Mouse (Mus musculus) Muller cell, postnatal 12 days (primary cell): ENCODE data around the gene Rara.

Experiments
- DNase-seq: peaks from one replicate; pipeline ENCODE4 v3.0.0-alpha.2; 2015; ENCODE audit errors: inconsistent ontology term

Gene Rara

DNA sequence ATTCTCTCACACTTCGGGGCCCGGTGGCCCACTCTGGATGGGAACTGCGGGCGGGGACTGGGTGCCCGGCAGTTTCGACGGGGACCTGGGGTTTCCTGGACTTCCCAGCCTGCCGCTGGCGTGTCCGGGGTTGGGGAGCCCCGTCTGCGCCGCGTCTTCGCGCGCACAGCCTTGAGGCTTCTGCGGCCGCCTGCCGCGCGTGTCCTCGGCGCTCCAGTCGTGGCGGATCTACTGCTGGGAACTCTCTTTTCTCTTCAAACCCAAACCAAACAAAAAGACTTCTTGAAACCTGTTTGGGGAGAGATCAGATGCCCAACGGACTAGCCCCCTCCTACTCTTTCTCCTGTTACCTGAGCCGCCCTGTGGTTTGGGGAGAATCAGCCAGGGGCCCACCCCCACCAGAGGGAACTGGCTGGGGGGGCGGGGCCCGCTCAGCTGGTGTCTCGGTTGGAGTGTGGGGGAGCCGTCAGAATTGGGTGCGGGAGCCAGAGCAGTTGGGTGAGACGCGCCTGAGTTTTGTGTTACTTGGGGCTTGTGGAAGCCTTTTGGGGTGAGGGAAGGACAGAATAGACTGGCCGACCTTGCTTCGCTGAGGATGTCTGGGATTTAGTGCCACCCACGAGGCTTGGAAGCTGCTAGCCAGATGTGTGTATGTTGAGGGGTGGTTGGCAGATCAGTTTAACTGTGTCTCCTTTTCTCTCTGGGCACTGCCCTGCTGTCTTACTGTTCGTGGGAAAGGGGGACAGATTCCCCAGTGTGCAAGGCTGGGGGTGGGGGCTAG, 10.5 kb downstream of the Rara start:
- no peak for DNase-seq

DNA sequence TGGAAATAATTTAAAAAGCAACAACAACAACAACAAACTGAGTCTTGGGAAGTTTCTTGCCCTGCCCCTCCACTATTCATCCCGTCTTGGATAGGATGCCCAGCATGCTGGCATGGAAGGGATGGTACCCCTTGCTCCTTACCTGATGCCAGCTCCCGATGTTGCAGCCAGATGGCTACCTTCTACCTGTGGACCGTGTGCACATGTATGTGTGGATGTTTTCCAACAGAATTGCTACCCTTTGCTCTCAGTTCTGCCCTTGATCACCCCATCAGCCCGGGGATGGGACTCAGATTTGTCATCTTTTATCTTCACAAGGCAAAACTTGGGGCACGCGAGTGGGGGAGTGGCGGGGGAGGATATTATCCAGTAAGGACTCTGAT, 11.1 kb downstream of the Rara start:
- DNase-seq: no peak

DNA sequence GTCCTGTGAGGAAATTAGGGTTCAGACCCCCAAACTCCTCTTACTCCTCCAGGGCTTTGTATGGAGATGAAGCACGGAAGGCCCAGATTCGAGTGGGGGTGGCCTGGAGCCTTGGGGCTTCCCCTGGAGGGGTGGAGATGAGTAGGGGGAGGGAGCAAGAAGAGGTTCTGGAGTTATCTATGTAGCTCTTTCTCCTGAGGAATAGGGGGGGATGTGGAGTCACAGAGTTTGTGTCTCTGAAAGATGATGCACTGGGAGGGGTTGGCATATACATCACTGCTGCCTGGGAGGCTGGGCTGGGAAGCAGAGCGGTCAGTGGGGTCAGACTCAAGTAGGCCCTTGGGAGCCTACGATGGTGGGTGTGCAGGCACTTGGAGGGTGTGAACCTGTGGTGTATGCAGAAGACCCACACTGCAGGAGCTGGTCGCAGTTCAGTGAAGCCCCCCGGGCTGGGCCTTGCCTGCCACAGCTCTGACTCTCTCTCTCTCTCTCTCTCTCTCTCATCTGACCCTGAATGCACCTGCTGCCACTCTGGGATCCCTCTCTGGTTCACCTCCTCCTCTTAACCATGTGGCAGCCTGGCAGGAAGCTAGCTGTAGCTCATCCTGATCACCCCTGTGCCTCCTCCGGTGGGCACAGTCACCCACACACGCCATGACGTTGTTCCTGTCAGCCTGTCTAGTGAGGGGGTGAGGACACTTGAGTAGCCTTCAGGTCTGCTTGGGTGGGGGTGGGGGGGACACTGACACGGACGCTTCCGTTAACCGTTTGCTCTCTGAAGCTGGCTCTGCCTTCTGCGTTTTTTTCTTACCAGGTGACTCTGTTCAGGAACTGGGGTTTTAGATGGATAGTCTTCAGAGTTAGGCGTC, 11.7 kb downstream of the Rara start:
- no peak for DNase-seq

DNA sequence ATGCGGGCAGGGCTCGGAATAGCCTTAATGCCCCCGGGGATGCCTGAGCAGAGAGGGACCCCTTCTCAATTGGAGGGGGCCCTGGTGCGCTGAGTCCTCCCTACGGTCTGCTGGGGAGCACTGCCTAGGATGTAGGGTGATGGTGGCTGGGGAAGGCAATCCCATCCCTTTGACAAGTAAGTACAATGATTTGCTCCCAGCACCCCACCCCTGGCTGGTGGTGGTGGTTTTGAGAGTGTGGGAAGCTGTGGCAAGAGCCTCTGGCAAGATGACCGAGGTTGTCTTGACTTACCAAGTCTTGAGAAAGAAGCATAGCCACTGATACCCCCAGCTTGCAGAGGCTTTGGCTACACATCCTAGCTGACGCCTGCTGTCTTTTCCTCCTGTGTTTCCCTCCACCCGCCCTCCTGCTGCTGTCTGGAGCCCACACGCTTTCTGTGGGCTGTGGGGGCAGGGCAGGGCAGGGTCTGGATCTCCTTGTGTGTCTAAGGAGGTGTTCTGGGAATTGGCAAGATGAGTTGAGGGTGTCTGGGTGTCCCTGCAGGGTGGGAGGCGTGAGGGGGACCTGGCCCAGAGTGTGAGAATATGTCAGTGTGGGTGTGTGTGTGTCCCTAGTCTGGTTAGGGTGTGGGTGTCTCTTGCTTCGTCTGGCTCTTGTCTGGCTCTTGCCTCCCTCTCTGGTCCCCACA, 12.5 kb downstream of the Rara start:
- DNase-seq: no peak

DNA sequence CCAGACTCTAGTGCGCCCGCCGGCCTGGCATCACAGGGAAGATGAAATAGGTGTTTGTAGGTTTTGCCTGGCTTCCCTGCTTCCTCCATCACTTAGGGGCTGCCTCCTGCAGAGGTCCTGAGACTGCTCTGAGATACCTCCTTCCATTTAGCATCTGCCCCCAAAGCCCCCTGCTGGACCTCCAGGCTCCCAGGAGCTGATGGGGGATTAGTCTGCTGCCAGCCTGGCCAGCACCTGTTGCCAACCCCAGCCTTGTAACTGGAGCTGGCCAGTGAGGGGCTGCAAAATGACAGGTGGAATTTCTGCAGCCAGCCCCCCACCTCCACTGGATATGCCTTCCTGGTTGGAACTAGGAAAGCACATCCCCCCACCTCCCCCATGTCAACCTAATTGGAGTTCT, 13.2 kb downstream of the Rara start:
- DNase-seq: no peak

DNA sequence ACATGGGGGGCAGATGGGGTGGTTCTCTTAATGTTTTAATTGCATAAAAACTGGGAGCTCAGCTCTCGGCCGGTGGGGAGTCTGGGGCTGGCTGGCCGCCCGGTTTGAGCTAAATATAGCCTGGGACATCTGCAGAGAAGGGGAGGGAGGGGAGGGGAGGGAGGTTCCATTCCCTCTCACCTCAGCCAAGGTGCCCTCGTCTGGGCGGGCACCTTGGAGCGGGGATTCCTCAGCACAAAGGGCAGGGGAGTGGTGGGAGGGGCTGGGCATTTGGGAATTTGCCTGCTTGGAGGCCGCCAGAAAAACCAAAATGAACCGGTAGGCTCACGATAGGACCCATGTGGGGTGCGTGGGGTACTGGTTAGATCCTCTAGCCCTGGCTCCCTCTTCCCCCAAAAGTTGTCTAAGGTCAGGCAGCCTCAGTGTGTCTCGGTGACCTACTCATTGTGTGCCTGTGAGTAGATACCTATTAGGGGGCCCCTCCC, 13.8 kb downstream of the Rara start:
- peak; percentile 82 for DNase-seq

DNA sequence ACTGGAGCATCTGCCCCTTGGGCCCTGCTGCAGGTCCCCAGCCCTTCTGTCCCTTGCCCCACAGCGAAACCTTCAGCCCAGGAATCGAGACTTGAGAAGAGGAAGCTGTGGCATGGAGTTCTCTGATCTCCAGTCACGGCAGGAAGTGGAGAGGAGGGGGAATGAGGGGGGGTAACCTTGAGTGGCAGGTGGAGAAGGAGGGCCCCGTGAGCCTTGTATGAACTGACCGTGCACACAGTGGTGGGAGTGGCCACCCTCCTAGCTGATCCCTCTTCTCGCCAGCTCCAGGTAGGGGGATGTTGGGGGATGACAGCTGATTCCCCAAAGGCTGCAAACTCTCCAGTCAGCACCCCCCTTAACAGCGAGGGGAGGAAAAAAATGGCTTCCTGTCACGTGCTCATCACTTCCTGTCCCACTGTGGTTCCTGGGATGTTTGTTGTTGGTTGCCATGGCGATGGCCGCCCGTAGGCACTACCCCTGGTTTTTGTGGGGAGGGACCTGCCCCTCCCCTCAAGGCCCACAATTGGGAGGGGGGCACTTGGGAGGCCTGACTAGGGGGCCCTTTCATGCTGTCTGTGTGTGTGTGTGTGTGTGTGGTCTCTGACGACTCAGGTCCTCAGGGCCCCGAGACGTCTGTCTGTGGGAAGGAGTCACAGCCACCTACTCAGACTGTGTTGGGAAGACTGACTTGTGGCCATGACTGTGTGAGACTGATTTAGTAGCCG, 14.4 kb downstream of the Rara start:
- peak; percentile 90 for DNase-seq

DNA sequence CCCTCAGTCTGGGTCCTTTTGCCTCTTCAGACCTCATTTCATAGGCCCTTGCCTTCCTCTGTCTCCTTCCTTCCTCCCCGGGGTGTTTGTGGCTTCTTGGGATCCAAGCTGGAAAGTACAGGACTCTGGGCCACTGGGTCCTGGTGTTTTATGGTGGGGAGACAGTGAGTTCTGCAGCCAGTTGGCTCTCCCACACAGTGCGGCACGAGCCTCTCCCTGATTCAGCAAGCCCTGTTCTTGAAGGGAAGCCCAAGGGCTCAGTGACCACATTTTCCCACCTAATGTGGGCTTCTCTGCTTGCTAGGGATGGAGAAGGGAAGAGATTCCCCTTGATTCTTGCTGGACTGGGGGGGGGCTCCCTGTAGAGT, 14.9 kb downstream of the Rara start:
- no peak for DNase-seq

DNA sequence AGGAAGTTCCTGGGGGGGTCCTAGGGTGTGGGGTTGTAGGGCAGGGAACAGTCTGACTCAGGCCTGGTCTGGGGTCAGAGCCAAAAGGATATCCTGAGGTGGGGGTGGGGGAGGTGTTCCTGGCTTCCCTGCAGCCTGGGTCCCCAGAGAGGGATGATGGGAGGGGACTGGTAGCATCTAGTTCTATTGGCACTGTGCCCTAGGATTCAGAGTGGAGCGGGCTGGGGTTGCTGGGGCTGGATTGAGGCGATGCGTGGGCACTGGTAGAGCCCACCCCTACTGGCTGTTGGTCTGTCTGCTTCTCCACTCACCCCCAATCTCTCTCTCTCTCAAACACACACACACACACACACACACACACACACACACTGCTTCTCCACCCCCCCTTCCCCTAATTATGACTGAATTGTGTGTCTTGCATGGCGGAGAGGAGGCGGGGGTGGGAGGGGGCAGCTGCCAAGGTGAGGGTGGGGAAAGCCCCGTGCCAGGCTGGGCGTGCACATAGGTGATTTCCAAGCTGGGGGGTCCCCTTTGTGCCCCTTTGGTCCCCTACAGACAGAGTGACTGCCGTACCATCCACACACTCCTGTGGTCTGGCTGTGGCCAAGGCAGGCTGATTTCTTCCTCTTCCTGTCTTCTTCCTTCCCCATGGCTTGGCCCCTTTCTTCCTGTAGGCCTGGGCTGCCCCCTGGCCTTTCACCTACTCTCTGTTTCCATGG, 15.5 kb downstream of the Rara start:
- DNase-seq: peak; percentile 80

DNA sequence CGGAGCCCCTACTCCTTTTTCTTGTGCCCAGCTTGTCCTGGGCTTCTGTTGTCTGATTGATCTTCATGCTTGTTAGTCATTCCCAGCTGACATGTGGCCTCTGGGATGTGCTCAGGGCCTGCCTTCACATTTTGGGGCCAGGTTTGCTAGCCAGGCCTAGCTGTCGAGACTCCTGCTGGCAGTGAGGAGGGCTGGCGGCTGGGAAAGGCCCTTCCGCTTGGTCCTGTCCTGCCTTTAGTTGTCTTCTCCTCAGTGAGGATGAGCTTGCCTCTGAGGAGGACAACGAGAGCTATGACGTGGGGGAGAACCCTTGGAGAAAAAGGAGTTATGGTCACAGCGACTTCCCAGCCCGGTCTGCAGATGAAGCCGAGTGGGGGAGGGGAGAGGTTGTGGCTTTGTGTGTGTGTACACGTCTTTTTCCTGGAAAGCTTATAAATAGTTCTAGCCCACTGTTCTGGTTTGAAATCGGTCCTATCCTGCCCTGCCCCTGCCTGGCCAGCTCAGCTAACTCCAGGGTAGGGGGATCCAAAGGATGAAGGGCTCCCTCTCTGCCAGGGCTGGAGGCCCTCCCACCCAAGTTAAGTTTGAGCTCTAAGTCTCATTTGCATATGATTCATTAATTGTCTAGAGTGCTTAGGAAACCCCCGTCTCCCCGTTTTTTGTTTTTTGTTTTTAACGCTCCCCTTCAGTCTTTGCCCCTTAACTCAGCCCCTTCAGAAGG, 16.3 kb downstream of the Rara start:
- peak; percentile 37 for DNase-seq

DNA sequence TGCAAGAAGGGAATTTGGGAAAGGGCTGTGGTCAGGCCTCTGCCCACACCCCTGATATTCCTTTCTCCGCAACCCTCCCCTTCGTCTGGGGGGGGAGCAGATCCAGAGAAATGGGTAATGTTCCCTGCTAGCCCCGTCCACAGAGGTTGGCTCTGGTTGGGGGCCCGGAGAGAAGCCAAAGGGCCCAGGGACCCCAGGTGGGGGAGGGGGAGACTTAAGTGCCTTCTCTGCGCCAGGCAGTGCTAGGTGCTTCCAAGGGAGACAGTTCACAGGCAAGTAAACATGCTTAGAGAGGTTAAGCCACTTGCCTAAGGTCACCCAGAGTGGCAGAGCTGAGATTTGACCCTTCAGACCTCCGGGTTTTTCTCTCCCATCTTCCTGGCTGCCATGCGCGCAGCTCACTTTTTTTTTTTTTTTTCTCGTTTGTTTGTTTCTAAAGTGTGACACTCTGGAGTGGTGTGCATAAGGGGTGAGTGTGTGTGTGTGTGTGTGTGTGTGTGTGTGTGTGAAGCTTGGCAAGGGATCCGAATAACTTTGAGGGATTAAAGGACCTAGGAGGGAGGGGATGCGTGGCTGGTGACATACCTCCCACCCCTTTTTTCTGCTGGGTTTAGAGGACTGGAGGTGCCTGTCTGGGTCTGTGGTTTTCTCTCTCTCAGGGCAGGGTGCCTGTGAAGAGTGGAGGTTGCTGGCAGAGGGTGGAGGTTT, 17.4 kb downstream of the Rara start:
- DNase-seq: peak; percentile 40

DNA sequence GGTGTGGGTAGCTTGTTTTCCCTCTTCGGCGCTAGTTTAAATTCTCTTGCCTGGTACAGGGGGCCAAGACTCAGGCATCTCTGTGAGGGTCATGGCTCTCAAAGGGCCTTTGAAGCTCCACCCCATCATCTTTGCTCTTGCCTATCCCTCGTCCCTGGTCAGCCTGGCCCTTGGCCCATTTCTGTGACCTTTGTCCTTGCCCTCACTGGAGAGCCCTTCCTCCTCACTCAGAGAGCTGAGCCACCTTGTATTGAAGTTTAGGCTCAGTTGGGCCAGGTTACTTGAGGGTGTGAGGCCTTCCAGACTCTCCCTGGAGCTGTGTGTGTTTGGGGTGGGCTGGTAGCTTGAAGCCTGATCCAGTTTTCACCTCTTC, 18.0 kb downstream of the Rara start:
- no peak for DNase-seq

DNA sequence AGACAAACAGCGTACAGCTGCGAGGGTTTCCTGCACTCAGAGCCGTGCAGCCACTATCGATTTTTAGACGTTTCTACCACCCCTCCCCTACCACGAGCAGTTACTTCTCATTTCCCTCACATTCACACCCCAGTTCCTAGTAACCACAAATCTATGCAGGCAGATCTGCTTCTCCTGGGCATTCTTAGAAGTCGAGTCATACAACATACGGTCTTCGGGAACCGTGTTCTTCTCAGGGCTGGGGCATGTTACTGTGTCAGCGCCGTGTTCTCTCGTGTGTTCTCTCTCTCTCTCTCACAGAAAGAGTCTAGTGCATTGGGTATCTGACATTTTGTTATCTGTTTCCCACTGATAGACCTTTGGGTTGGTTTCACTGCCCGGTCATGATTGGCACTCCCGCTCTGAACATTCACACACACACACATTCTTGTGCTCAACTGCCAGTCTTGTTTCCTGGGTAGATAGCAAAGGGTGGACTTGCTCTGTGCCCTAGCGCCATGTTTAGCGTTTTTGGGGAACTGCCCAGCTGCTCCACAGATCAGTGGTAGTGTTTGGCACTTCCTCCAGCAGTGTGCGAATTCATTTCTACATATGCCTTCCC, 20.5 kb downstream of the Rara start:
- peak; percentile 26 for DNase-seq

DNA sequence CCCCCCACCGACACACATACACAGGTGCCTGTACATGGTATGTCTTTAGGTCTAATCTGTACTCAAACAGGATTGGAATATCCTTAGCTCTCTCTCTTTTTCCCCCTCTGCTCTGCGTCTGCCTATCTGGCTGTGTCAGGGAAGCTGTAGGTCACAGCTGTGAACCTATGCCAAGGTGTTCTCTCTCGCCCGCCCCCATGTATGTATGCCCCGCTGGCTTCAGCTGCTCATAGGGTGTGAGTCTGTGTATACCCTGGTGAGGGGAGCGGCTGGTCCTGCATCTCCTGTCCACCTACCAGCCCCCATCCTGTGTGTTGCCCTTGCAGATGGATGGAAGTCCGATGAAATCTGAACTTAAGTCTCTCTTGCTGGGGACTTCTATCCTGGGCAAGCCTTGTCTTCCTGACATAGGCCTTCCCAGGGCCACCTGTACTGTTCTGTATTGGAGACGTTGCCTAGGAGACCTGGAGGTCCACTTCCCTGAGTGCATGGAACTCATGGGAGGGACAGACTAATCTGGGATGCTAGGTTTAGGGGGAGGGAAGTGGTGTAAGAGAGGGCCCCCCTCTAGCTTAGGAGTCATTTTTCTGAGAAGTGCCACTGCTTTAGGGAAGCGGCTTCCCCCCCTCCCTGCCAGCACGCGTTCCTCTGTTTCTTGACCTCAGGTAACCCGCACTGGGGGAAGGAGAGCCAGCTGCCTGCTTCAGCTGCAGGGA, 21.8 kb downstream of the Rara start:
- no peak for DNase-seq

DNA sequence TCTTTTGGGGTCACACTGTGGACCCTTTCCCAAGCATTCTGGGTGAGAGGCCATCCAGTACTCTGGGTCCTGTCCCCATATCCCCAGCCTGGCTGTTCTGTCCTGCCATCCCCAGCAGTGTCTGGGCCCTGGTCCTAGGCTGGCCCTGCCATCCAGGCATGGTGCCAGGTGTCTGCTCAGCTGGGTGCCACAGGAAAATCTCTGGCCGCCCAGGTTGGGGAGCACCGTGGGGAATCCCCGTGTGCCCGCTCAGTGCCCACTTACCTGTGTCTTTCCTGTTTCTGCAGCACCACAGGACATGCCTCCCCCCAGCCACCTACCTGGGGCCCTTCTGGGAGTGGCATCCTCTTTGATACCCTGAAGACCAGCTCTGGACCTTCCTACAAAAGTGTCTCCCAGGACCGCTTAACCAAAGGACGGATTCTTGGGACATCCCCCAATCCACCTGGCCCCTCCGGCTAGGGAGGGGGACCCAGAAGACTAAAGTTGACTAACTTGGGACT, 22.4 kb downstream of the Rara start:
- peak; percentile 6 for DNase-seq

DNA sequence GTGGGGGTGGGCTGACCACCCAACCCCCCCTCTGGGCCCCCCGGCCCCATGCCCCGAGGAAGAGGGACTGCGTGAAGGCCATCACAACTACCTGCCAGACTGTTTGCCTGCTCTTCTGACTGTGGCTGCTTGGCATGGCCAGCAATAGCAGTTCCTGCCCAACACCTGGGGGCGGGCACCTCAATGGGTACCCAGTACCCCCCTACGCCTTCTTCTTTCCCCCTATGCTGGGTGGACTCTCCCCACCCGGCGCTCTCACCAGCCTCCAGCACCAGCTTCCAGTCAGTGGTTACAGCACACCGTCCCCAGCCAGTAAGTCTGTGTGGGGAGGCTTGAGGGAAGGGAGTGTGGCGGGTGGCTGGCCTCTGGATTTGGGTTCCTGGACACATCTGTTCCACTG, 22.9 kb downstream of the Rara start:
- DNase-seq: no peak

DNA sequence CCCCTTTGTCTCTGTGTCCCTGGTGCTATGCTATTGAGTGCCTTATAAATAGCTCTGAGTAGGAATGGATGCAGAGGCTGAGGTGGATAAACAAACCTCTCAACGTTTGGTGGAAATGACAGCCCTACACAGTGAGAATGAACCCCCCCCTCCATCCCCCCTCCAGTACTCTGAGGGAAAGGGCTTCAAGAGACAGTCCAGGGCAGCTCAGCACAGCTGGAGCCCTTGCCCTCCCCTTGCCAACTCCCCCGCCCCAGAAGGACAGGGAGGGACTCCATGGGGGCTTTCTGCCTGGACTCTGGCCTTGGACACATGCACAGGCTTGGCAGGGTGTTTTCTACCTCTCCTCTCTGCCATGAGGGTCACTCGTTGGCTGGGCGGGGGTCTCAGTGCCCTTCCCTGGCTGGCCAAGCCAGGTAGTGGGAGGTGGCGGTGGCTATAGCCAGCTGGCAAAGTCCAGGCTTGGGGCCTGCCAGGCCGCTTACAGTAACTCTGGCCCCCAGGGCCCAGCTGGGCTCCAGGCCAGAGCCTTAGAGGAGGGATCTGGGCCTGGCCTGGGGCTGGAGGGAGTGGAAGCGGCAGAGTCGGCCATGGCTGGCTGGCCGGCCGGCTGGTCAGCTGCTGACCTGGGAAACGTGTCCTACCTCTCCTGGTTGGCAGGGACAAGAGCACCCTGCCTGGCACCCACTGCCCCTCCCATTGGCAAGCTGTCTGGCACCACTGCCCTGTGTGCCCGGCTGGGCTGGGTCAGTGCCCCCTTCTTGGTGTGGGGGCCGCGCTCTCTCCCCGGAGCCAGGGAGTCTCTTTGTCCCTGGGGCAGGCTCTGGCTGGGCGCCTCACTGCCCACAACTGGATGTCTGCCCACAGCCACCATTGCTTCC, 23.6 kb downstream of the Rara start:
- DNase-seq: peak; percentile 97

DNA sequence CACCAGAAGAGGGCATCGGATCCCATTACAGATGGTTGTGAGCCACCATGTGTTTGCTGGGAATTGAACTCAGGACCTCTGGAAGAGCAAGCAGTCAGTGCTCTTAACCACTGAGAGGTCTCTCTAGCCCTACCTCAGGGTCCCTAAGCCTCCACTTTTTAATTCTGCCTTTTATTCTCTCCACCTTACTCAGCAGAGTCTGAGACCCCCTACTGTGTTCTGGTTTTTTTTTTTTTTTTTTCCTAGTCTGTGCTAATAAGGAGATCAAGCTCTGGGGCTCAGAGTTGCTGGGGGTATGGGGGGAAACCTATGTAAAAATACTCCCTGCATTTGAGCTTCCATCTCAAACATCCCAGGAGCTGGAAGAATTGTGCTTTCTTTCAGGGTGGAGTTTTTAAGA, 24.5 kb downstream of the Rara start:
- no peak for DNase-seq
